Mouse (Mus musculus) testis, postnatal 14 days (tissue): ENCODE measurements around the gene Snrpa.
"Not testable (repeated sequence)": the region's sequence is repeated elsewhere in the genome, so short reads cannot be mapped to it uniquely, and the experiment has no call there.

Experiments
- DNase-seq: peaks from one replicate; pipeline ENCODE4 v3.0.0; 2021; ENCODE audit warnings: low spot score

The Snrpa gene

DNA sequence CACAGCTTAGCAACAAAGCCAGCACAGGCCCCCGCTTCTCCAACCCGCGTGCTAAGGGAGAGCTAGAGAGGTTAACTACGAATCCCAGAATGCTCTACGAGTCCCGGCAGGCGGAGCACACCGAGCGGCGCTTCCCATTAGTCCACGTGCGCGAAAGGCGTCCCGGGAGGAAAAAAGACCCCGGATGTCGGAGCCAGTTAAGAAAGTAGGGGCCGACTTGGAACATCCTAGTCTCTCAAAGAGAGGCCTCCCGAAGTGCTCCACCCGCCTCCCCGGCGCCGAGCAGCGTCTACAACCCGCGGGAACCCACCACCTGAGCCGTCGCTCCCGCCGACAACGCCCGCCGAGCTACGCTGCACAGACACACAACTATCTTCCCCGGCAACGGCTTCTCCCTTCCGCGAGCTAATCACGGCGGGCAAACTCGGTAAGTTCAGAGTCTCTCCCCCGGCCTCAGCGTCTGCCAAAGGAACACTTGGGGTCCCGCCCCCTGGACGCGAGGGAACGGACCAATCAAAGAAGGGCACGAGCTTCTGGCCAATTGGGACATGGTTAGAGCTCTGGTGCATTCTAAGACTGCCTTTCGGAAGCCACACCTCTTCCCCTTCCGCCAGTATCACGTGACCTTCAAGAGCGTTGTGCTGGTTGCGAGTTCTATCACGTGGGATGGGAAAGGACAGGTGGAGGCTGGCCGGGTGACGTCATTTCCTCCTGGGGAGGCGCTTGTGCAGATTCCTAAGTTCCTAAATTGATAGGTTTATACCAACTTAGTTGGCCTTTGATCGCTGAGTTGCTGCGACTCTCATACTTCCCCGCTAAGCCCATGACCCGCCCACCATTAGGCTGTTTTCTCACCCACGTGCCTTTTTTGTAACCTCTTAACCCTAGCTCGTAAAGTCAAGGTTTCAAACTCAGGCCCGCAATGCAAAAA, at the start of gene Snrpa, which contains the start of gene BC024978:
Snrpa (minus strand) TSS at position 591 of the 931 bp plus-strand sequence.
BC024978 (plus strand) TSS at position 101 of the 931 bp plus-strand sequence.
- peak; percentile 98 for DNase-seq

DNA sequence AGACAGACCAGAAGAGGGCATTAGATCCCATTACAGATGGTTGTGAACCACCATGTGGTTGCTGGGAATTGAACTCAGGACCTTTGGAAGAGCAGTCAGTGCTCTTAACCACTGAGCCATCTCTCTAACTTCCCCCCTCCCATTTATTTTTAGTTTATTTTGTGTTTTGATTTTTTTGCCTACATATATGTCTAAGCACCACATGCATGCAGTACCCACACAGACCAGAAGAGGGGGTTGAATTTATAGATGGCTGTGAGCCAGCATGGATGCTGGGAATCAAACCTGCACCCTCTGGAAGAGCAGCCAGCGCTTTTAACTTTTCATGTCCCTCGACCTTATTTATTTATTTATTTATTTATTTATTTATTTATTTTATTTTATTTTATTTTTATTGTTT, 48.0 kb upstream of the Snrpa start:
- DNase-seq, result not testable (repeated sequence)

DNA sequence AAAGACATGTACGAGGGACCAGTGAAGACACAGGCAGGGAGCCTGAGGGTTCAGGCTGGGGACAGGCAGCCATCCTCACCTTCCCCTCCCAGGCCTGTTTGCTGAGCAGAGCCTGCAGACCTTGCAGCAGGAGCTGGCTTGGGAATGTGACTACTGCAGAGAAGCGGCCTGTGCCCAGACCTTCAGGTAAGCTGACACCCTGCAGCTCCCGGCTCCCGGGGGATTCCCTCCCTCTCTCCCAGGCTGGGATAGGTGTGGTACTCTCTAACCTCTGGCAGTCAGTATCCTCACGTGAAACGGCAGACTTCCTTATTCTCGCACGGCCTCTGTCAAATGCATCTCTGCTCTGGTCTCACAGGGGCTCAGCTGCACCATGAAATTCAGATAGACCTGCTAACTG, 47.1 kb upstream of the Snrpa start:
- DNase-seq, result no peak

DNA sequence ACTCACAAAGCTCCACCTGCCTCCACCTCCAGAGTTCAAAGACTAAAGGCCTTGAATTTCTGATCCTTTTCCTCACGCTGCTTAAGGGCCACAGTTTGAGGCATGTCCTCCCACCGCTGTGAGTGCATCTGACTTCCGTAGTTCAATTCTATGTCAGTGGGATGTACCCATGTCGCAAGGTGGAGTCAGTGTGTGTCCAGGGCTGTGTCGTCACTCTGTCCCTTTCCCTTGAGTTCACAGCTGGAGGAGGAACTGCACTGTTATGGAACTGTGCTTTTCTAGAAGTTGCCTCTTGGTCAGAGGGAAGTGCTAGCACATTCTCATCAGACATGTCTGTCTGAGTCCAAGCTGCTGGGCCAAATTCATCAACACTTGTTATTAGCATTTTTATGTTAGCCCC, 42.5 kb upstream of the Snrpa start:
- DNase-seq, result no peak

DNA sequence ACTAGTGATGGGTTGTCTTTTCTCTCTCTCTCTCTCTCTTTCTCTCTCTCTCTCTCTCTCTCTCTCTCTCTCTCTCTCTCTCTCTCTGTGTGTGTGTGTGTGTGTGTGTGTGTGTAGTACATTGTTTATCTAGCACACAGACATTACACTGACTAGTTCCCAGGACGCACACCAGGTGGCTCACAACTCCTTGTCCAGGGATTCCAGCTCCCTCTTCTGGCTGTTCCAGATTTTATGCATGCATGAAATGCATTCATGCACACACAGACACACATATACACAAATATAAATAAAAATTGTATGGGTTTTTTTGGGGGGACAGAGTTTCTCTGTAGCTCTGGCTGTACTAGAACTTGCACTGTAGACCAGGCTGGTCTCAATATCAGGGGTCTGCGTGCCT, 41.5 kb upstream of the Snrpa start:
- DNase-seq, result no peak

DNA sequence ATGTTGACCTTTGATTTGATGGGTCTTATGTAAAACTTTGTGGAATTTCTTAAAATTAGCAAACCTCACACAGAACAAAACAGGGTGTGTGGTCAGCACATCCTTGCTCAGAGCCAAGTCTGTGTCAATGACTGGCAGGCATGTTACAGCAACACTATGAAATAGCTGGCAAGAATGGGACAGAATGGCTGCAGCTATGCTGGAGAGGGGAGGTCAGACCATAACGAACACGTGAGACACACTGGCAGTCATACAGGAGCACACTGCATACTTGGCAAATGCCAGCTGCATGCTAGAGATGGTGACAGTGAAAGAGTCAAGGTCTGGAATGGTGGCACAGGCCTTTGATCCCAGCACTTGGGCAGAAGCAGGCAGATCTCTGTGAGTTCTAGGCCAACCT, 39.7 kb upstream of the Snrpa start:
- DNase-seq, result no peak

DNA sequence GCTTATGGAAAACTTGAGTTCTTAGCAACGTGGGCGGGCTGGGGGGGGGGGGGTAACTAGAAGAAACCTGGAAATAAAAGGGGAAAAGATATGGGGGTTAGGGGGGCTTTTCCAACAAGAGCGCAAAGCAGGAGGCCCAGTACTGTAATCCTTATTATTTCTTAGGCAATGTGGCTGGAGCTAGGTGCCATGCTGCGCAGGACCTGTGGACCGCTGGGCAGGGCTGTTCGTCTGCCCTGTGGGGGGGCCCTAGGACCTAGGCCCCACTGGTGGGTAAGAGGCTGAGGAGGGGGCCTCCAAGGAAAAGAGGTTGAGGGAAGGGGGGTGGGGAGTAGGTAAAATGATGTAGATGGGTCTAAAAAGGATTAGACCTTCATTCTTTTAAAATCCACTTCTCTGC, 37.2 kb upstream of the Snrpa start:
- no peak for DNase-seq

DNA sequence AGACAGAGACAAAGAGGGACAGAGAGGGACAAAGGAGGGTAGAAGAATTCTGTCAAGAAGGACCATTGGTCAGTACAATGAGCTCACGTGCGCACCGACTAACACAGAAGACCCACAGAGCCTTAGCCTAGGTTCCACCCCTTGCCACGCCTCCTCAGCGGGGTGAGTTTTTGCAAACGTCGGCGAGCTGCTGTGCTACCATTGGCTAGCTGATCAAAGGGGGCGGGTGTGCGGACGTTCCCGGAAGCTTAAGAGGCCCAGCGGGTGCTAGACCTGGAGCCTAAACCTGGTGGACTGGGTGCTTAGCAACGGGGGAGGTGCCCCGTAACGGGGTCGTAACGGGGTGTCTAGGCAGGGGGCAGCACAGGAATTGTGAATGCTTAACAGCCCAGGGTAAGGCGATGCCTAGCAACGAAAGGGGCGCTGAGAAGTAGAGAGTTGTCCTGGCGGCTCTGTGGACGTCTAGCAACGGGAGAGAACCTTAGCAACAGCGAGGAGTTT, 36.8 kb upstream of the Snrpa start, which contains the start of gene Coq8b:
Coq8b (plus strand) TSS at position 243 of the 501 bp plus-strand sequence.
- peak; percentile 92 for DNase-seq

DNA sequence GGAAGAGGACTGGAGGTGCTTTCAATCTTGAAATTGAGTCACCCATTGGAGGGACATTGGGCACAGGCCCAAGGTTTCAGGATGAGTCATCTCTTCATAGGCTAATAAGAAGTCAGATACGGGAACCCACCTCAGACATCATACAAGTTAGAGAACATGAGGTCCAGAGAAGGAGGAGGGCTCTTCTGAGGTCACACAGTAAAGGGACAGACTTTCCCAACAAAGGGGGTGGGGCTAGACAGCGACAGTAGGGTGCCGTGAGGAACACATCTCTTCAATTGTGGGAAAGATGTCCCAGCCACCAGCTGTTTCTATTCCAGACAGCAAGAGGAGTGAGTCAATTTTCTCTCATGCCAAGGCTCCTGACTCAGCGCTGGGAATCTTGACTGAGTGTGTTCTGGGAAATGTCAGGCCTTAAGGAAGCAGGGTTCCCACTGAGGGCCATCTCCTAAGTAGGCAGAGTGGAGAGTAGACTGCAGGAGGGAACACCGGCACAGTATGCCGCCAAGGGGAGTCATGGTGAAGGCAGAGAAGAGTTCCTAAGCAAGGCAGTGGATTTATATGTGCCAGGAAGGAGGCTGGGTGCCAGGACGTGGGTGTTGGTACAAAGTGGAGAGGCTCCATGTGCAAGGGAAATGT, 35.7 kb upstream of the Snrpa start:
- DNase-seq, result no peak

DNA sequence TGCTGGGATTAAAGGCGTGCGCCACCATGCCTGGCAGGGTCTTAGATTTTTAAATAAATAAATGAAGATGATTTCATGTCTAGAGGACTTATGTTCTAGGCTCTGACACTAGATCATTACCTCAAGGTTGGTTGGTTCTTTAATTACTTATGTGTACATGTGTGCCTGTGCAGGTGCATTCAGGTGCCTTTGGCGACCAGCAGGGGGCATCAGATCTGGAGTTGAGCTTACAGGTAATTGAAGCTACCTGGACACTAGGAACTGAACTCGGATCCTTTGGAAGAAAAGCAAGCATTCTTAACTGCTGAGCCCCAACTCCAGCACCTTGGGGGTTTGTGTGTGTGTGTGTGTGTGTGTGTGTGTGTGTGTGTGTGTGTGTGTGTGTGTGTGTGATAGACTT, 34.7 kb upstream of the Snrpa start:
- DNase-seq, result no peak

DNA sequence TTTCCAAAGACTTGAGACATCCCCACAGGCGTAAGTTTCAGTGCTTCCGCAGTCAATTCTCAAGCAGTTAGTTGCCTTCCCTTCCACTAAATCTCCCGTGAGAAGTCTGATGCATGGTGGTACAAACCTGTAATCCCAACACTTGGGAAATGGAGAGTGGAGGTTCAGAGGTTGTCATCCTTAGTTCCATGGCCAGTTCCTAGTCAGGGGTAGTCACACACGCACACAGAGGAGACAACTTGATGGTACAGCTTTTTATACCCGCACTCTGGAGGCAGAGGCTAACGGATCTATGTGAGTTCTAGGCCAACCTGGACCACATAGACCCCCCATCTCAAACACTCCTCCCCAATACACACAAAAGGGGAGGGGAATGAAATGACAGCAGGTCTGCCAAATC, 32.8 kb upstream of the Snrpa start:
- no peak for DNase-seq

DNA sequence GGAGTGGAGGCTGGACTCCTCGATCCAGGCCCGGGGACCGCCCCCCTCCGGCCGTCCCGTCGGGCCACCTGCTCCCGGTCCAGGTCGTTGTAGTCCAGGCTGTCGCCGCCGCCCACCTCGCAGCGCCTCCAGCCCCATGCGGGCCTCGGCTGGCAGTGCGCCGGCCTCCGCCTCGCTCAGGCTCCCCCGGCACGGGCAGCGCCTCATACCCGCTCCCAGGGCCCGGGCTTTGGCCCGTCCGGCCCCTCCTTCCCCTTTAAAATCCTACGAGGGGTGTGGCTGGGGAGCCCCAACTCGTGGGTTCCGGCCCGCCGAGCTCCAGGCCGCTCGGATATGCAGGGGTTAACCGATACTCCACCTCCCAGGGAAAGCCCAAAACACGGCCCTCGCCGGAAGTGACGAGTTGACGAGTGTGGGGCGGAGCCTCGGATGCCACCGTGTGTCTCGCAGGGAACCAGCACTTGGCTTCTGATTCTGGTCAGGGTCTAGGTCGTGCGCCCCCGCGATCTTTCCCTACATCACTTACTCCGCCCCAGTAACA, 32.3 kb upstream of the Snrpa start, which contains the start of gene Itpkc:
Itpkc (minus strand) TSS at position 381 of the 541 bp plus-strand sequence.
- DNase-seq, result peak; percentile 90

DNA sequence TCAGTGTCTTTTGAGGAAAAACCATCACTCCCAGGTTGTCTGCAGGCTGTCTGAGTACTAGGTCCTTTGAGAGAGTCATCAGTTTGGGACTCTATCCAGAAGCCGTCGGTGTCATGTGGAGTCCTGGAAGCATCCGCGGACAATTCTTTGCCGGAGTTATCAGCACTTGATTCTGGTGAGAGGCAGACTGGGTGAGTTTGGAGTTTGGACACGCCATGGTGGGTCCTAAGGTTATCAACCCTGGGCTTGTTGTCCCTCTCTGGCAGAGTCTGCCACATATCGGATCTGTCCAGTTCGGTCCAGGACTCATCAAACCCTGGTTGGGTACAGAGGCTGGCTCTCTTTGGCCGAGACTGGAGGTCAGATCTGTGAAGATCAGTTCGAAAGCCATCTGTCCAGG, 31.6 kb upstream of the Snrpa start:
- peak; percentile 15 for DNase-seq

DNA sequence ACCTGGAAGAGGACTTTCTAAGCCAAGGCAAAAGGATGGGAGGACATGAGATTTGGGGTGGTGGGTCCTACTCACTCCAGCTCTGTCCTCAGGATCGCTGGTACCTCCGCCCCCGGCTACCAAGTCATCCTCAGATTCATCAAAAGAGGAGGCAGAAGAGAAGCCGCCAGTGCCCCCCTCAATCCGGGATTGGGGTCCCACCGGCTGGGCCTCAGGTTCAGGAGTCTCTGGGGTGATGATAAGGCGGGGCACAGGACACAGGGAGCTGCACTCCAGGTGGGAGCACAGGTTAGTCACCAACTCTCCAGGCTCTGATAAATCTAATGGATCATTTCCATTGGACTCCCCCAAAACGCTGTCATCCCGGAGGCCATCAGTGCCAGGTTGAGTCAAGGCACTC, 31.2 kb upstream of the Snrpa start:
- no peak for DNase-seq

DNA sequence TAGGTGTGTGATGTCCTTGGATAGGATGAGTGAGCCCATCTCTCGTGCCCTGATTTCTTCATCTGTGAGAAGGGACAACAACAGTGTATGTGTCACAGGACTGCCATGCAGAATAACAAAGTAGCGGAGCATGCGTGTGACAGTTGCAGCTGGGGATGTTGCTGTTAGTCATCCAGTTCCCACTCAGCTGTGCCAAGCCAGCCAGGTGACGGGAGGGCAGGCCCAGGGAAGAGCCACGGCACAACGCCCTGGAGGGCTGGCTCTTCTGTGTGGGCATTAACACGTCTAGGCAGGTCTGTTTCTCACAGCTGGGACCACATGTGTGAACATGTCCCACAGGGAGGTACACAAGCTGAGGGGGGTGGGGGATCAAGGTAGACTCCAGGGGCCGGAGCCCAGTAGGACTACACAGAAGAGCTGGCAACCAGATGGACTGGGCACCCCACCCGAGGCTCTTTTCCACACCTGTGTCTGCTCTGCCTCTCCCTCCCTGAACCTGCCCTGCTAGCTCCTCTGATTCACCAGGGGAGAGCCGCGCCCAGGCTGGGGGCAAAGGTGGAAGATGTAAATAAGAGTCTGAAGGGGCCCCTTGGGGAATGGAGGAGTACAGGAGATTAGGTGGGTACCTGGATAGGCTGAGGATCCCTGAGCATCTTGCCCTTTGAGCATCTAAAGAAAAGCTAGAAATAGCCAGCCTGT, 29.0 kb upstream of the Snrpa start:
- no peak for DNase-seq

DNA sequence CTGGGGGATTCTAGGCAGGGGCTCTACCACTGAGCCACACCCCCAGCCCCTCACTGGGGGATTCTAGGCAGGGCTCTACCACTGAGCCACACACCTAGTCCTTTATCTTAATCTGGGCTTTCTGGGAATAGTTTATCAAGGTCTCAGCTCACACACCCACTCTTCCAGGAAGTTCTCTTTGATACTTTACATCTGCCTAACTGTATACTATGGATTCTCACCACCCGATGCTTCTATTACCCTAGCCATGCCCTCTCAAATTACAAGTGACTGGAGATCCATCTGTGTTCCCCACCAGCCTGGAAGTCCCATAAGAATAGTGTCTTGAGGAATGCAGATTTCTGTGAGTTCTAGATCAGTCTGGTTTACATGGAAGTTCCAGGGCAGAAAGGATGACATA, 26.5 kb upstream of the Snrpa start:
- DNase-seq, result no peak

DNA sequence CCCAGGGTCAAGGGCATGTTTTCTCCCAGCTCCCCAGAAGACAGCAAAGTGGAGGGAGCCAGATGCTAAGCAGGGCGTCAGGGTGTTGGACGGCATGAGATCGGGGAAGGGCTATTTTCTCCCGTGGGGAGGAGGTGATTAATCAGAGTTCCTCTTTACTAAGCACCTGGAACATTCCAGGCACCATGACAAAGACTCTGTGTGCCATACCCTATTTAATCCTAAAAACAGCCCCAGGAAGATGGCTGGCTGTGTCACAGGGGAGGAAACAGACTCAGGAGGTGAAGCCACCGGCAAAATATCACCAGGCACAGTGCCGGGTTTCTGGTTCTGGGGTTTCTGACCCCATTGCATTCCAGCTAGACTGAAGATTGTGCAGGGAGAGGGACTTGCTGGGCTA, 25.9 kb upstream of the Snrpa start:
- DNase-seq, result no peak

DNA sequence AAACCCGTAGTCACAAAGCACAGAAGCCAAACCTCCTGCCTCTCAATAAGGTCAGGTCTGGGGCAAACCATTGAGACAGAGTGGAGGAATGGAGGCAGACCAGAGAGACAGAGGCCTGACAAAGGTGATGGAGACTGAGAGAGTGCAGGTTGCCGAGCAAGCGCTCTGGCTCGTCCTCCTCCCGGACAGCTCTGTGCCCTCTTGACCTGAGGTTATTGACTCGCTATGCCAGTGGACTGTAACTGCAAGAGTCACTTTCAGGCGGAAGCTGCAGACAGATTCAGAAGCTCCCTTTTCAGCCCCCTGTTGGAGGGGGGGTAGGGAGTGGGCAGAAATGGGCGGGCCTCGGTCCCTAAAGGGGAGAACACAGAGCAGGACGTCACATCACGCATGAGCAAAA, 23.9 kb upstream of the Snrpa start:
- no peak for DNase-seq

DNA sequence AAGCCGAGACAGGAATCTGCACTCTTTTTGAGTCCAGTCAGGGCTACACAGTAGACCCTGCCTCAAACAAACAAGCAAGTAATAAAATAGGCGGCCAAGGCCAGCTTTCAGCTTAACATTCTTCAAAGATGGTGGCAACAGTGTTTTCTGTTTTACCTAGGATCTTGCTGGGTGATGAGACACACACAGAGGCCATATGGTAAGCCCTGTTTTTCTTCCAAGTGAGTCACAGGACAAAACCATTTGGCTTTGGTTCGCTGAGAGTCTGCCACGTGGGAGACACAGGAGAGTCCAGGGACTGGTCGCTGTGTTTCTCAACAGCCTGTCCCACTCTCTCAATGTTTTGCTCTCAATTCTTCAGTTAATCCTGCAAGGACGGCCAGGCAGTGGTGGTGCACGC, 22.5 kb upstream of the Snrpa start:
- DNase-seq, result no peak

DNA sequence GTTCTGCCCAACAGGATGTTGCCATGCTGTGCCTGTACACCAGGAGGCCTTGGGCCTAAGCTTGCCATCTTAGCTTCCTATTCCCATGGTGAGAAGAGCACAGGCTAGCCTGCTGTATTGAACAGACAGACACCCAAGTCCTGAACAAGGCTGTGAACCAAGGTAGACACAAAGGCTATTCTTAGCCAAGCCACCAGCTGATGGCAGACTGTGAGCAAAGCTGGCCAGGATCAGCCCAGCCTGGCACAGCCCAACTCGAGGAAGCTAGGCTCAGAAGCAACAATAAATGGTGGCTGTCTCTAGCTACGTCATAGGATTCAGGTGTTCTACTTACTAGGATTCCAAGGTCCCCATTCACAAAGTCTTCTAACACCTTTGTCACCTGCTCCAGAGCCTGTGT, 16.6 kb upstream of the Snrpa start:
- no peak for DNase-seq

DNA sequence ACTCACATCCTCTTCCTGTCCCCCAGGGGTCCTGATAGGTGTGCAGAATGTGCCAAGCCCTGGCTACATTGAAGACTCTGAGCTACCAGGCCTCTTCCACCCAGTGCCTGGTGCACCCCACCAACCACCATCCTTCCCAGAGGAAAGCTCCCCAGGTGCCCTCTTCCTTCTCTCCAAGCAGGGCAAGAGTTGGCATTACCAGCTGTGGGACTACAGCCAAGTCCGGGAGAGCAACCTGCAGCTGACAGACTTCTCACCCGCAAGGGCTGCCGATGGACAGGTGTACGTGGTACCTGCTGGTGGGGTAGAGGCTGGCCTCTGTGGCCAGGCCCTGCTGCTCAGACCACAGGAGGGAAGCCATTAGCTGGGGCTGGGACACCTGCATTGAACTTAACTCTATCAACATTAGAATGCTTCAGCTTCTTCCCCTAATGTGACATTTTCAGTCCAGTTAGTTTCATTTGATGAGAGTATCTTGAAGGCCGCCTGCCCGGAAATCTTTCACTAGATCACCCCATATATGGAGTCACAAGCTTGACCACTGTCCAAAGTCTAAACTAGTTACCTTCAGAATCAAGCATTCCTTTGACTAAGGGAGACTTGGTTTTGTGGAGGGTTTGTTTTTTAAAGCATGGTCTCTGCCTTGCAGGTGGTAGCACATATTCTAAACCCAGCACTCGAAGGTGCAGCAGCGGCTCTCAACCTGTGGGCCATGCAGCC, 7.8 kb upstream of the Snrpa start:
- DNase-seq, result no peak
